Mouse (Mus musculus): Measurements from ENCODE around the gene Phyhipl.

Gene Phyhipl

GRCm38 (mm10) chr10:70655828-70656227 lies at the start of gene Phyhipl:
Gene Phyhipl, minus strand, starts transcription at chr10:70655965.
- DNase-seq (ENCODE audit: low spot score): no peak

DNA sequence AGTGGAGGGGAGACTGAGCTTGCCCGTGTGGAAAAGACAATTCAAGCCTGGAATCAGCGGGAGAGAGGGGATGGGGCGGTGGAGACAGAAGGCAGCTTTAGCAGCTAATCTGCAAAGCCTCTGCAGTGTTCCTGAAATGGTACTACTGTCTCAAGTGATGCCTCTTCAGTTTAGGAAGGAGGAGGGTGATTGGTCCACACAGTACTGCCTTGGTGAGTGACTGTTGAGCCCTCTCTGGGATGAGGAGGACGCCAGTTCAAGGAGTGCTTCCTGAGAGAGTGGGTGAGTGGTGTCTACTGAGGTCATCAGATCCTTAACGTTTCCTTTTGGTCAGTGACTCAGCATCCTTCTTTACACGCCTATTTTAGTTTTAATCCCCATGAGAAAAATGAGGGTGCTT lies 47.4 kb upstream of the Phyhipl start:
- DNase-seq (ENCODE audit: low spot score): no peak

DNA sequence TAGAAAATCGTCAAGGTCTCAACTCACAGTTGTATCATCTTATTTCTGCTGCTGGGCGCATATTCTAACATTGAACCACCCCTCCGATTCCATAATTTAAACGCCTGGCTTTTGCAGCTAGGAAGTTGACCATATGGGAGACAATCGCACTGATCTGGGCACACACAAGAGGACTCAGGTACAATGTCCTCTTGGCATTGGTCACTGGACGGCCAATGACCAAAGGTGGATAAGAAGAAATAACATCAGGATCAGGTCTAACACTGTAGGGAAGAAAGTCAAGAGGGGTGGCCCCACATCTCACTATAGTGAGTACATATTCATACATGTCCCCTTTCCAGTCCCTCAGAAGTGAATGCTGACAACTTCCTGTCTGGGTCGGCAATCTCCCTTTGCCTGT lies 43.8 kb upstream of the Phyhipl start:
- no peak for DNase-seq (ENCODE audit: low spot score)

DNA sequence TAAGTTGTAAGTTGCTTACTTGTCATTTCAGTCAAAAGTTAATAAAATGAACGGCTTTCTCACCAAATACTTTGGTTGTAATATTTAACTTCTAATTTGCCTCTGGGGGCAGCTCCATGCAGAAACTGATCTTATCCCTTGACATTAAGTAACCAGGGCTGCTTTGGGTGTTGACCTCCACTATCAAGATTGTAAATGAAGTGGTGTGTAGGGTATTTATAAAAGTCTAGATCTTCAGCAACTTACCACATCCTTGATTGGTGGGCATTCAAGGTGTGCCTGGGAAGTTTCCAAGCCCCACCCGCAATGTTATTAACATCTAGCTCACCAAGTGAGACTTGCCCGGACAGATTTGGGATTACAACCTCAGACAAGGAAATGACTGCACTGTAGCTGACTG lies 42.2 kb upstream of the Phyhipl start:
- DNase-seq (ENCODE audit: low spot score): no peak

DNA sequence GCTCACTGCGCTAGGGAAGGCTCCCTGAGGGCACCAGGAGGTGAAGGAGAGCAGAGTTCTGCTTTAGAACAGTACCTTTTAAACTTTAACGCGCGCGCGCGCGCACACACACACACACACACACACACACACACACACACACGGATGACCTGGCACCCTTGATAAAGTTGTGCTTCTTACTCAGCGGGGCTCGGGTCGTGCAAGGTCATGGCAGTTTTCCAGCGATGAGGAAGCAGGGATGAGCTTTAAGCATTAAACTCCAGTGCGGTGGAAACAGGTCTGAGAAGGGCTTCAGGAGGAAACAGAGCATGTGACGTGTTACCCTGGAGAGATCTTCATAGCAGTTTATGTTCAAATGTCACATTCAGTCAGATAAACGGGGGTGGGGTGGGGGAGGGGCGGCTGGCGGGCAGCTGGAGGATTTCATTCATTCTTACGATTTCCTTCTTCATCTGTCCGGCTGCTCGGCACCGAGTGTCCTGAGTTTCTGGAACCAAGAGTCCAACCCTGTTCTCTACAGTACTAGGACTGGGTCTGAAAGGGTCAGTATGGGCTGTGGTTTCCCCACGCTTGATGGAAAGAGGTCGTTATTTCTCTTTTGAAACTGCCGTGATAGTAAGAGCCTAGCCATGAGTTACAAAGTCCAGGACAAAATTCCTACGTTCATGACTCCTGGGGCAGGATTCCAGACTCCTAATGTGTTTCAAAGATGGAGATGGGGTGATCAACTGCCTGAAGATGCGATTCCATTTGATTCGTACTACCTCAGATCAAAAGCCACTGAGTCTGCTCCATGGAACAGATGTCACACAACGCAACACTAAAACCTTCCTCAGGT lies 41.2 kb upstream of the Phyhipl start:
- DNase-seq (ENCODE audit: low spot score): no peak

DNA sequence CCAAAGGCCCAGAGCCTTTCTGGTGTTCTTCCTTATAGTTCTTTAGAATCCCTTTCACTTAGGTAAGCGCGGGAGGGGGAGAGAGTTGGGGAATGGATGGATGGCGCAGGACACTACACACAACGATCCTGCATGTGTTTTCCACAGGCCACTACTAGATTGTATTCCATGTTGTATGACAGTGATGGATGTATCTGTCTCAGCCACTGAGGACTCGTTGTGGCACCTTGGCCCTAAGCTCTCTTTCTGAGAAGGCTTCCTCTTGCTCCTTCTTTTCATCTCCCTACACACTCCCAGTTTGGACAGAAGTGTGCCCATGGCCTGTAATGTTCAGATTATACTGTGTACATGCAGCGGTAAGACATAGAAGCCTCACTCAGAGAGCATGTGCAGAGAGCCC lies 33.6 kb upstream of the Phyhipl start:
- DNase-seq (ENCODE audit: low spot score): no peak

DNA sequence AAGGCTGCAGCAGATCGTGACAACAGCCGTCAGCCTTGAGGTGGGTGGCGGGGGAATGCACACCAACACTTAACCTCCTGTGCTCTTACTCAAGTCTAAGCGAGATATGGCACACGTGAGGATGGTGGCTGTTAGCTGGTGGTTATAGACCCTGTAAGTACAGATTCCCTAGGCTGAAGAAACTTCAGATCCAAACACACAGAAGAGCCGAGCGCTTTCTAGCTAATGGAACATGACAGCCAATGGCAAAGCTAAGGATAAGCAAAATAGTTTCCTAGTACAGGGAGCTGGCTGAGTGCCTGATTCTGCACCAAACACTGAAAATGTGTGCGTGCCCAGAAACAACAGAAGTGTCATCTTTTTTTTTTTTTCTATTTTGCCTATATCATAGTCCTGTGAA lies 33.1 kb upstream of the Phyhipl start:
- no peak for DNase-seq (ENCODE audit: low spot score)

- no peak for DNase-seq (ENCODE audit: low spot score)
Measured at GRCm38 (mm10) chr10:70686941-70687703, 31.4 kb upstream of the Phyhipl start.

DNA sequence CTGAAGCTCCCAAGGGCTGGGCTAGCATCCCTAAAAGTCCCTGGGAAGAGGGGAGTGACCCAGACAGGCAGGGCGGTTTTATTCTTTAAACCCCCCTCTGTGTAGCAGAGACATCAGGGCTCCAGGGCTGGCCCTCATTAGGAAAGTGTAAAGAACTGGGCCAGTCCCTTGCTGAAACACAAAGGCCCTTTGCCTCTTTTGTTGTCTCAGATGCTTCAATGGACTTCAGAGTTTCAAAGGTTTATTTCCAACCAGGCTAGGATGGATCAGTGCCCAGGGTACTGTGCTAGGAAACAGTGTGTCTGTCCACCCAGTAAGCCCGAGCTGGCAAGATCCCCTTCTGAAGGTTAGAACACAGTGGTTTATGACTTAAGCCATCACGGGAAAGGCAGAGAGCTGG lies 30.7 kb upstream of the Phyhipl start:
- DNase-seq (ENCODE audit: low spot score): no peak

DNA sequence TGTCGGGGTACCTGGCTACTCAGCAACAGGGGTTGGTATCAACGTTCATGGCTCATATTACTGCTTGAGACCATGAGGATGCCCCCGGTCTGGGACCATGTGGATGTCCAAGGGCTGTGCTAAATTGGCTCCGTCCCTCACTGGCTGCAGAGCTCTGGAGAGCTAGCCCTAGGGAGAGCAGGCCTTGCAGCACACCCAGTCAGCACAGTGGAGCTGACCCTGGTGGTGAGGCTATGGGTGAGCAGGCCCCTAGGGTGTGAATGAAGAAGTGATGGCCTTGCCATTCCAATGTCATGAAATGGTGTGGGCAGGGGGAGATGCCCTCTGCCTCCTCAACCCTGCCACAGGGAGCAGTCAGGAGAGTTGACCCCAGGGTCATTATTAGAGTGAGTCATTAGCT lies 27.7 kb upstream of the Phyhipl start:
- no peak for DNase-seq (ENCODE audit: low spot score)

DNA sequence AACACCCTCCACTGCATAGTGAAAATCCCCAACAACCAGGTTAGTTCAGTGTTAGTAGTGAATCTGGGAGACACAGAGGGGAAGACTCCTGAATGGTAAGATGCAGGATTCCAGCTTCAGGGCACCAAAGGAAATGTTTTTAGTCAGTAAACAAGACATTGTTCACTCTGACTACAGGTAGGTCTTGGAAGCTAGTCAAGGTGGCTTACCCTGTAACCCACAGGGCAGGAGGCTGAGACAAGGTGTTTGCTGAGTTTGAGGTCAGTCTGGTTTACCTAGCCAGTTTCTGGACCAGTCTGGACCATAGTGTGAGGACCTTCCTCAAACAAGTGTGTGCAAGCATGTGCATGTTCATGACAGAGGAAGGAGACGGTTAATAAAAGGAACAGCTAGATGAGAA lies 22.2 kb upstream of the Phyhipl start:
- no peak for DNase-seq (ENCODE audit: low spot score)

GRCm38 (mm10) chr10:70656272-70656671 lies 507 bp upstream of the Phyhipl start:
- no peak for DNase-seq (ENCODE audit: low spot score)

DNA sequence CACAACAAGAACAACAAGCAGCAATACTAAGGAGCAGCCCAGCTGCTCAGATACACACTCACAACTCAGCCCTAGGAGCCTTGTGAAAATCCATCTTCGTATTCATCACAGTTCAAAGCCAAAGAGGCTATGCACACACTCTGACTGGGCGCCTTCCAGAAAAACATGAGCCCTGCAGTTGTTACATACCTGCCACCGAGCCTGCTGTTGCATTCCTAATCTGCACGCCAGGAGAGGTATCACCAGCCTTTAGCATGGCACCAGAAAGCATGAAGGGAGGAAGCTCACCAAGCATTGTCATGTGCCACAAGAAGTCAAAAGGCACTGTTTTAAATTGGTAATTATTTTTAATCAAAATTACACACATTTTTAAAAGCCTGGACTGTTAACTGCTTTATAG lies 1.1 kb downstream of the Phyhipl start:
- no peak for DNase-seq (ENCODE audit: low spot score)

DNA sequence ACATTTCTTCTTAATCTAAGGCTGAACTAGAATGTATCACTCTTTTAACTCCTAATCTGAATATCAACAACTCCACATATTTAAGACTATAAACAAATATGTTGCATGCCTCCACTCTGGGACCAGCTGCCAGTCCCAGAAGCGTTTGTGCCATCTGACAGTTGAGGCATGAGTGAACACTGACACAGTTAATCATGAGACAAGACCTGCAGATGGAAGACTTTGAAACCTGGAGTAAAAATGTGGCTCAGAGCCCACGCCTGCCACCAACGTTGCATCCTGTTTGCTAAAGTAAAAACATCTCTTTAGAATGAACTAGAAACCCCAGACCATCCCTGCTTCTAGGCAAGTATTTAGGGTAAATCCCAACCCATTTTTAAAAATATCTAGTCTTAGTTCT lies 1.6 kb downstream of the Phyhipl start:
- DNase-seq (ENCODE audit: low spot score): no peak

GRCm38 (mm10) chr10:70651769-70652648 lies 3.8 kb downstream of the Phyhipl start:
- DNase-seq (ENCODE audit: low spot score): no peak

DNA sequence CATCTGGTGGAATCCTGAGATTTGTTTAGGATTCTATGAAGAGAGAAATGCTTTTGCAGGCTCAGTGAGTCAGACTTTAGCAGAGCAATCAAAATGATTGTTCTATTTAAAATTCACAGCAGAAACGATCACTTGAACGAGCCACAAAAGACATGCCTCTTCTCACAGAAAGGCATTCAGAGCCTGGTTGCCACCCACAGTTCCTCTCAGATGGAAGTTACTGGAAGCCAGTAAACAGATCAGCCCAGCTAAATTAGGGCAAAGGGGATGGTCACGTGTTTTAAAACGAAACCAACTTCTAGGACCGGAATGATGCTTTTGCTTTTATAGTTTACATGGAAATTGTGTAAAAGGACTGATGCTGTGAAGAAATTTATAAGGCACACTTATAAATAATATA lies 6.9 kb downstream of the Phyhipl start:
- no peak for DNase-seq (ENCODE audit: low spot score)

DNA sequence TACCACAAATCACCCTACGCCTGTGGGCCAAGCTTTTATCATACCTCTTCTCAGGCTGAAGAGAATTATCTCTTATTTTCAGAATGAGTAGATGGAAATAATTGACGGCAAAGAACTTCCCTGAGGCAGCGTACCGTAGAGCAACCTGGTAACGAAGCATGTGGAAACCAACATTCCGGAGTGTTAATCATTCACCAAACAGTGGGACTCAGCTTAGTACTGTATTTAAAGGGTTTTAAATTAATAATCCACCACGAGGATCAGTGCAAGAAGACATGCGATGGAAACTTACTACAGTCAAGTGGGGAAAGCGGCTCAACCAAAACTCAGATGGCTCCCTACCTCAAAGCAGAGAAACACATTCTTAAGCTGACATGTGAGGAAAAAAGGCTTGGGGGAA lies 12.6 kb downstream of the Phyhipl start:
- no peak for DNase-seq (ENCODE audit: low spot score)

DNA sequence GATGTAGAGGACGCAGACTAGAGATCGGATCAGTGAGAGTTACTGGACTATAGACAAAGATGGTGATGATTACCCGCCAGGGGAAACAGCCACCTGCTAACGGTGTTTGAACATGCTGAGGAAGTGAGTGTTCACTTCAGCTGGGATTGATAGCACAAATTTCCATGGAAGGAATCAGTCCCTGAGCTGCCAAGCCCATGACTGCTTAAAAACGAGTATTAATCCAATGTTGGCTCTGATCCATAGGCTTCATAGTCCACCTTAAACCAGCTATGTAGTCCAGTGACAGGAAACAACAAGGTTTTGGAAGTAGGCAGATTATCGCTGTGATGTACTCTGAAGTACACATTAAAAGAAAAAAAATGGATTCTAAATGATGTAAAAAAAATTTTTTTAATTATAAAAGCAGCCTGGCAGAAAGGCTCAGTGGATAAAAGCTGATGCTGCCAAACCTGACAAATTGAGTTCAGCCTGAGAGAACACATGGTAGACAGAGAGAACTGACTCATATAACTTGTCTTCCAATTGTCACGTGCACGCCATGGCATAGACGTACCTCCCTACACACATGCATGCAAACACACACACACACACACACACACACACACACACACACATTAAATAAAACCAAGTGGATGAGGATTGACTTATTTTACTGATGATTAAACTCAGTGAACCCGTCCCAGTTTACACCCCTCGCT lies 14.7 kb downstream of the Phyhipl start:
- no peak for DNase-seq (ENCODE audit: low spot score)

- no peak for DNase-seq (ENCODE audit: low spot score)
Measured at GRCm38 (mm10) chr10:70640075-70640737, 15.6 kb downstream of the Phyhipl start.

- no peak for DNase-seq (ENCODE audit: low spot score)
Measured at GRCm38 (mm10) chr10:70637640-70638328, 18.0 kb downstream of the Phyhipl start.

DNA sequence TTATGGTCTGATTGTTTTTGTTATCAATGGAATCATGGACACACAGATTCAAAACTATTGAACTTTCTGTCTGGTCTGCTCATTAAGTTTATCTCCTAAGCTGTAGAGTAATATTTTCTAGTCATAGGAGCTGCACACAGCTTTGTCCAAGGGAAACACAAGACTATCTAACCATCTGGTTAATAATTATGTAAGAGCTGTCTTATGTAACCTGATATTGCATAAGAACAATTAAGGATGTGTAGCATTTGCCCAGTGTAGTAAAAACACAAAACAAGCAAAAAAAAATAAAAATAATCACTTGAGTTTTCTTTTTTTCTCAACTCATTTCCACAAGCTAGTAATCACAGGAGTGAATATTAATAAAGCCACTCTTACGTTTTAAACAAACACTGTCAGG lies 20.5 kb downstream of the Phyhipl start:
- DNase-seq (ENCODE audit: low spot score): no peak

All from c-Kit-positive CD71-positive TER-119-positive erythroid progenitor cells, embryonic 14.5 days (primary cell).